Mouse (Mus musculus) embryonic facial prominence, embryonic 12.5 days (tissue): Measurements from ENCODE around the gene Xpc. TPM values are rescaled to one million over a fixed set of nuclear protein-coding genes. Genes with fewer than 3 reads are reported as not detected.

ENCODE experiments used
- ATAC-seq: fragments of 200-750 bp; cut with Nextera tagmentation; 2 replicates; pipeline ENCODE4 v1.8.0; 2017; ENCODE audit not compliant: insufficient number of reproducible peaks, insufficient read depth, low FRiP score, low TSS enrichment
- H3K27ac ChIP-seq: fragments of 300-500 bp; sonication (generic); 2 replicates; pipeline ENCODE4 v1.5.1; 2016; ENCODE audit warnings: mild to moderate bottlenecking
- H3K27me3 ChIP-seq: fragments of 300-500 bp; sonication (generic); 2 replicates; pipeline ENCODE4 v1.6.1; 2016; ENCODE audit warnings: mild to moderate bottlenecking, moderate library complexity
- H3K36me3 ChIP-seq: fragments of 300-500 bp; sonication (generic); 2 replicates; pipeline ENCODE4 v1.6.1; 2016; ENCODE audit warnings: mild to moderate bottlenecking
- H3K4me1 ChIP-seq: fragments of 300-500 bp; sonication (generic); 2 replicates; pipeline ENCODE4 v1.6.1; 2016
- H3K4me2 ChIP-seq: fragments of 300-500 bp; sonication (generic); replicated peaks from 2 replicates; pipeline ENCODE4 v1.6.1; 2016; ENCODE audit warnings: mild to moderate bottlenecking, moderate library complexity
- H3K4me3 ChIP-seq: fragments of 300-500 bp; sonication (generic); 2 replicates; pipeline ENCODE4 v1.5.1; 2016; ENCODE audit warnings: mild to moderate bottlenecking
- H3K9ac ChIP-seq: fragments of 300-500 bp; sonication (generic); 2 replicates; pipeline ENCODE4 v1.6.1; 2016; ENCODE audit warnings: mild to moderate bottlenecking, moderate library complexity
- H3K9me3 ChIP-seq: fragments of 300-500 bp; sonication (generic); 2 replicates; pipeline ENCODE4 v1.6.1; 2016; ENCODE audit warnings: mild to moderate bottlenecking, moderate library complexity
- WGBS: fragments of 180-500 bp; shearing (Covaris S2); methylation state at CpG from one replicate; pipeline ENCODE4 v1.1.7; 2016; 5-methylcytosine and 5-hydroxymethylcytosine counted together
- polyA plus RNA-seq: library from polyadenylated mRNA; unstranded; fragments of >200 nt; fragmentation: Nextera tagmentation; extraction: Ambion mirVana; gene quantifications from 2 replicates; pipeline ENCODE4 v1.2.1, GENCODE M21; 2016

Xpc gene
- polyA plus RNA-seq: 24.5 and 24.8 TPM in 2 replicates

DNA sequence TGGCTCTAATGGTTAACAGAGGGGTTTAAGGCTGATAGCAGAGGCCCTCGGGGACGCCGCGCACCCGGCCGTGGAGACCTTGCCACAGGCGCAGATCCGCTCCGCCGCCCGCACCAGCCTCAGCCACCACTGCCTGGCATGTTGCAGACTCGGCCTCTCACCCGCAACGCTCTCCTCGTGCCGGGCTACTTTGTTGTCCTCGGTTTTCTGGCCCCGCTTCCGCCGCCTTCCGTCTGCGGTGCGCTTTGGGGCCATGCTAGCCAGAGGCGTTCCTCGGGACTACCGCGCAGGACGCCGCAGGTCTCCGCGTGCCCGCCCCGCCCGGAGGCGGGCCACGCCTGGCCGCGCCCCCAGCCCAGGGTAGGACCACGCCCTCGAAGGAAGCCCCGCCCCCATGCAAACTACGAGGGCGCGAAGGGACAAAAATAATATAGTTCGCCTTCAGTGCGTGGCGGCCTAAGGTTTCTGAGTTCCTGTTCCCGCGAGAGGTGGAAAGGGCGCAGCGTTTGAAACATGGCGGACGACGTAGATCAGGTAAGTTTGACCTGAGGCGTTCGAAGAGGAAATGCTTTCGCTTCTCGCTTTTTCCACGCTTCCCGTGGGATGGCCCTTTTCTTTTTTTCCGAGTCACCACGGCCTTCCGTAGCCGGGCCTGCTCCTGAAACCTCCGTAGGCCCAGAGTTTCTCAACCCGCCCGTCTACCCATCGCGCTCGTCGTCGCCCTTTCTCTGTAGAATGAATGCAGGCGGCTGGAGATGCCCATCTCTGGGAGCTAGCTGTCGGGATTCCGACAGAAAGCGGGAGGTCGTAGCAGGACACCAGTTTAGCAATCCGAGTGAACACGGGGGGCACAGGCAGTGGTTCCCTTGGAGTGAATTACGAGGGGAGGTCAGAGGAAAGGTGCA is at the start of gene Xpc, which contains the start of gene Lsm3:
TSS of gene Xpc (minus strand) at position 344 of the 905 bp plus-strand sequence.
TSS of gene Lsm3 (plus strand) at position 384 of the 905 bp plus-strand sequence.
- H3K36me3 ChIP-seq: peaks cover 31% of the 10 kb centered on the region
- H3K27ac ChIP-seq: peak within 1 kb of the TSS; percentile 51

GRCm38 (mm10) chr6:91563031-91563430 is 47.3 kb upstream of the Xpc start:
- H3K36me3 ChIP-seq: no peaks in the 10 kb centered on the region

More for the DNA sequence above, at the start of gene Xpc, which contains the start of gene Lsm3:
- Histone ChIP-seq H3K4me2 (peak within 1 kb of the TSS; percentile 79), H3K4me1 (peaks cover 16% of the 10 kb centered on the region), H3K9ac (peak within 1 kb of the TSS; percentile 74), H3K4me3 (peak within 1 kb of the TSS; percentile 78), H3K9me3 (no peaks in the 10 kb centered on the region), H3K27me3 (no peaks in the 10 kb centered on the region)
- peak; percentile 96 for ATAC-seq
- under 1% methylated on average over 80 of the region's 80 CpGs for WGBS

GRCm38 (mm10) chr6:91560186-91560585 is 44.5 kb upstream of the Xpc start:
- Histone ChIP-seq H3K9me3 (no peaks in the 10 kb centered on the region), H3K4me3 (no peak overlapping the region), H3K9ac (no peak overlapping the region), H3K27ac (no peak overlapping the region), H3K27me3 (no peaks in the 10 kb centered on the region), H3K36me3 (no peaks in the 10 kb centered on the region), H3K4me2 (no peak overlapping the region), H3K4me1 (0 out of 2 replicates have a peak, but pooled peaks cover 3% of the 10 kb centered on the region)
- WGBS: 91% methylated on average over 3 of the region's 3 CpGs
- ATAC-seq: no peak

More at GRCm38 (mm10) chr6:91563031-91563430, 47.3 kb upstream of the Xpc start:
- no peak overlapping the region for H3K9ac ChIP-seq
- WGBS: 86% methylated on average over 3 of the region's 3 CpGs
- H3K27ac ChIP-seq: no peak overlapping the region
- no peak overlapping the region for H3K4me3 ChIP-seq
- no peak for ATAC-seq
- peaks cover 9% of the 10 kb centered on the region; the same call in 1 of the 2 replicates for H3K4me1 ChIP-seq
- H3K4me2 ChIP-seq: no peak overlapping the region
- no peaks in the 10 kb centered on the region for H3K9me3 ChIP-seq
- H3K27me3 ChIP-seq: no peaks in the 10 kb centered on the region

GRCm38 (mm10) chr6:91559371-91559770 is 43.7 kb upstream of the Xpc start:
- H3K4me3 ChIP-seq: no peak overlapping the region
- H3K4me1 ChIP-seq: 0 out of 2 replicates have a peak, but pooled peaks cover 3% of the 10 kb centered on the region
- H3K27me3 ChIP-seq: no peaks in the 10 kb centered on the region
- no peak overlapping the region for H3K27ac ChIP-seq
- no peaks in the 10 kb centered on the region for H3K9me3 ChIP-seq
- H3K9ac ChIP-seq: no peak overlapping the region
- ATAC-seq: no peak
- no peaks in the 10 kb centered on the region for H3K36me3 ChIP-seq
- whole genome bisulfite sequencing: 91% methylated on average over 4 of the region's 4 CpGs
- H3K4me2 ChIP-seq: no peak overlapping the region

- Histone ChIP-seq H3K4me2 (no peak overlapping the region), H3K9me3 (no peaks in the 10 kb centered on the region), H3K27me3 (no peaks in the 10 kb centered on the region), H3K27ac (no peak overlapping the region), H3K4me1 (0 out of 2 replicates have a peak, but pooled peaks cover 3% of the 10 kb centered on the region), H3K9ac (no peak overlapping the region), H3K36me3 (no peaks in the 10 kb centered on the region), H3K4me3 (no peak overlapping the region)
- WGBS: 58% methylated on average over 1 of the region's 1 CpGs
- ATAC-seq: no peak
Observed at GRCm38 (mm10) chr6:91558565-91558964, 42.9 kb upstream of the Xpc start.

GRCm38 (mm10) chr6:91552693-91553092 is 37.0 kb upstream of the Xpc start:
- whole genome bisulfite sequencing: 23% methylated on average over 3 of the region's 3 CpGs
- Histone ChIP-seq H3K9ac (no peak overlapping the region), H3K4me1 (peaks cover 27% of the 10 kb centered on the region), H3K27ac (no peak overlapping the region), H3K4me3 (no peak overlapping the region), H3K9me3 (no peaks in the 10 kb centered on the region), H3K36me3 (no peaks in the 10 kb centered on the region), H3K27me3 (no peaks in the 10 kb centered on the region), H3K4me2 (no peak overlapping the region)
- no peak for ATAC-seq

DNA sequence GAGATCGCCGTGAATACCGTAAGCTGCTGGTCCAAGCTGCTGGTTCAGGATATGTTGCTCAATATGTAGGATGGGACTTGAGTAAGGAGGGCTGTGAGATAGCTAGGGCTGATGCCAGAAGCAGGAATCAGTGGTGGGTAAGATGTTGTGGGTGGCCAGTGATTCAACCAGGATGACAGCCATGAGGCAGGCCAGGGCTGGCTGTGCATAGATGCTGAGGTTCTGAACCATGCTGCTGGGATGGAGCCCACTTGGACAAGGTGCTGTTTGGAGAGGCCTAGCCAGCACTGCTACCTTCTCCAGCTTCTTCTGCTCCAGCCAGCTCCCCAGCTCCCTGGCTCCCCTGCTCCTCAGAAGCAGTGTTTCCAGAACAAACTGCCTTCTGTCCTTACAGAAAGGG is 36.0 kb upstream of the Xpc start:
- no peaks in the 10 kb centered on the region for H3K9me3 ChIP-seq
- WGBS: 96% methylated on average over 3 of the region's 3 CpGs
- no peak overlapping the region for H3K4me3 ChIP-seq

GRCm38 (mm10) chr6:91549621-91550020 is 33.9 kb upstream of the Xpc start:
- 0 out of 2 replicates have a peak, but pooled peaks have one; percentile 41 for ATAC-seq
- Histone ChIP-seq H3K27ac (peak overlapping the region; percentile 73), H3K4me1 (peaks cover 27% of the 10 kb centered on the region)

More for the DNA sequence above, 36.0 kb upstream of the Xpc start:
- H3K27ac ChIP-seq: no peak overlapping the region
- peaks cover 27% of the 10 kb centered on the region for H3K4me1 ChIP-seq
- no peaks in the 10 kb centered on the region for H3K36me3 ChIP-seq
- no peak overlapping the region for H3K9ac ChIP-seq
- H3K4me2 ChIP-seq: no peak overlapping the region
- no peak for ATAC-seq
- H3K27me3 ChIP-seq: no peaks in the 10 kb centered on the region

GRCm38 (mm10) chr6:91547313-91547712 is 31.6 kb upstream of the Xpc start:
- H3K36me3 ChIP-seq: no peaks in the 10 kb centered on the region
- no peaks in the 10 kb centered on the region for H3K9me3 ChIP-seq
- peaks cover 37% of the 10 kb centered on the region for H3K4me1 ChIP-seq
- H3K4me3 ChIP-seq: no peak overlapping the region
- 50% methylated on average over 1 of the region's 1 CpGs for whole genome bisulfite sequencing
- no peak overlapping the region for H3K27ac ChIP-seq
- H3K27me3 ChIP-seq: no peaks in the 10 kb centered on the region
- no peak for ATAC-seq
- H3K4me2 ChIP-seq: no peak overlapping the region
- no peak overlapping the region for H3K9ac ChIP-seq

More at GRCm38 (mm10) chr6:91549621-91550020, 33.9 kb upstream of the Xpc start:
- Histone ChIP-seq H3K9ac (no peak overlapping the region), H3K9me3 (no peaks in the 10 kb centered on the region), H3K4me2 (no peak overlapping the region), H3K27me3 (no peaks in the 10 kb centered on the region), H3K4me3 (no peak overlapping the region), H3K36me3 (no peaks in the 10 kb centered on the region)
- WGBS: 19% methylated on average over 5 of the region's 5 CpGs

- Histone ChIP-seq H3K27ac (no peak overlapping the region), H3K9ac (no peak overlapping the region), H3K4me1 (peaks cover 40% of the 10 kb centered on the region), H3K27me3 (no peaks in the 10 kb centered on the region), H3K4me2 (no peak overlapping the region), H3K4me3 (no peak overlapping the region), H3K36me3 (no peaks in the 10 kb centered on the region), H3K9me3 (no peaks in the 10 kb centered on the region)
- 48% methylated on average over 9 of the region's 9 CpGs for WGBS
- ATAC-seq: no peak
Observed at GRCm38 (mm10) chr6:91546241-91546884, 30.7 kb upstream of the Xpc start.

DNA sequence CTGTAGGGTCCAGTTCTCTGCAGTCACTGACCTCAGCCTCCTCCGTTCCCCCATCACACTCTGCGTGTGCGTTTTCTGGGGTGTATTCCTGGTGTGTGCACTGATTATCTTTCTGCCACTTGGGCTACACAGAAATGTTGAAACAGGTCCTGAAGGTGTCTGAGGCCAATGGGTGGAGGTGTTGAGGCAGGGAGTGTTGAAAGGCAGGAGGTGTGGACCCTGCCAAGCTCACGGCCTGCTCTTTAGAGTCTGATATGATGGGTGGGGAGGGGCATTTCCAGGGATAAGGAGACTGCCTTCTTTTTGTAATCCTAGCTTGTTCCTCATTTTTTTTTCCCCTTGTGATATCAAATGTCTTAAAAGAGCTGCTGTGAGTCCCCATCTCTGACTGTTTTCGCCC is 27.4 kb upstream of the Xpc start:
- no peak for ATAC-seq
- peaks cover 17% of the 10 kb centered on the region for H3K4me1 ChIP-seq
- H3K27ac ChIP-seq: no peak overlapping the region
- WGBS: 71% methylated on average over 5 of the region's 5 CpGs
- no peaks in the 10 kb centered on the region for H3K36me3 ChIP-seq
- H3K4me3 ChIP-seq: no peak overlapping the region
- no peak overlapping the region for H3K9ac ChIP-seq
- H3K9me3 ChIP-seq: no peaks in the 10 kb centered on the region
- H3K4me2 ChIP-seq: no peak overlapping the region
- H3K27me3 ChIP-seq: no peaks in the 10 kb centered on the region
